Mouse (Mus musculus) heart, postnatal 0 days (tissue): ENCODE measurements around the gene Gtf2f2.

Experiments
- CTCF ChIP-seq: IDR thresholded peaks from 2 replicates; pipeline ENCODE4 v1.5.1; 2016; ENCODE audit warnings: antibody characterized with exemption, control low read depth, low read depth
- EP300 ChIP-seq: IDR thresholded peaks from 2 replicates; pipeline ENCODE4 v1.6.1; 2016; ENCODE audit warnings: antibody characterized with exemption, low read depth

GRCm38 (mm10) chr14:75899566-75899965, 111.1 kb downstream of the Gtf2f2 start:
- TF ChIP-seq CTCF (peak; percentile 79), EP300 (no peak)
